Mouse (Mus musculus): ENCODE data around the gene Naa38.
A peak's percentile ranks its signal among the peaks of the same experiment; 100 is the strongest.

The Naa38 gene

DNA sequence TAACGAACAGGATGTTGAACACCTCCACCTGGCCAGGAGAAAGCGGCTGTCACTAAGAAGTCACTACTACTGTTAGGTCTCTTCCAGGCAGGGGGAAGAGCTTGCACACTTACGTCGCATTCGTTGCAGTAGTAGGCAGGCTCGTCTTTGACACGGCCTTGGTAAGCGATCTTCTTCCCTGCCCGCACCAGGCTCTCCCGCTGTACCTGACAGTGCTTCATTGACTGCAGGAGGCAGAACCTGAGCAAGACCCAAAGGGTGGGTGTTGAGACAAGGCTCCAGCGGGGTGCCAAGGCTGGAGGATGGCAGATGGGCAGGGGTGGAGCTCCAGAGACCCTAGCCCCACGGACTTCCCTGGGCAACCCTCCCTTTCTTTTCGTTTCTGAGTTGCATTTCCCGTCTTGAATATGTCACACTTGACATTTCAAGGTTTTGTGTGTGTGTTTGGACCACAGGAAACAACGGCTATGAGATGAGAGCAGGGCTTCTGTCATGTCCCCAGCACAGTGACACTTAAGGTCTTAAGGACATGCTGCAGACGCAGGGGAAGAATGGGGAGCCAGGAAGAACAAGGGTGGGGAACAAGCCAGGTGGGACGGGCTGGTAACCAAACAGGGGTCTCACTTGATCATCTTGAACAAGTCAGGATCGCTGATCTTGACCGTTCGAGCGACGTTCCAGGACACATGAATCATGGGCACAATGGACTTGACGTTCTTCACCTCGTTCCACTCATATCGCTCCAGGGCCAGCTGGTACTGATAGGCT lies 5.0 kb downstream of the Naa38 start:
- DNase-seq (ENCODE audit: low read depth, low spot score): no peak

DNA sequence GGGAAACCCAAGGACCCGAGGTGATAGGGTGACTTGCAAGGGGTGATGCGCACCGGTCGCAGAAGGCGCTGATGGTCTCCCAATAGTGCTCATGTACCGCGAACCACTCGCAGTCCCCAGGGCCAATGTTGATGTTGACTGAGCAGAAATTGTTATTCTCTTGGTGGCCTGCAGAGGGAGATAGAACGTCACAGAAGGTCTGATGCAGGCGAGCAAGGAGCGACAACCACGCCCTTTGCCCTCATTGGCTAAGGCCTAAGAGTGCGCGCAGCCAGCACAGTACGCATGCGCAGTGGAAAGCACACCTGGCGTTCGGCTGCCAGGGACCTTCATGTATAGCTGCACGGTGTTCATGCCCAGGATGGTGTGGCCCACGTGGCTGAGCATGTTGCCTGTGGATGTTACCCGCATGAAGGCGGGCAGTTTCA lies 5.9 kb downstream of the Naa38 start:
- peak; percentile 98 for DNase-seq (ENCODE audit: low read depth, low spot score)

DNA sequence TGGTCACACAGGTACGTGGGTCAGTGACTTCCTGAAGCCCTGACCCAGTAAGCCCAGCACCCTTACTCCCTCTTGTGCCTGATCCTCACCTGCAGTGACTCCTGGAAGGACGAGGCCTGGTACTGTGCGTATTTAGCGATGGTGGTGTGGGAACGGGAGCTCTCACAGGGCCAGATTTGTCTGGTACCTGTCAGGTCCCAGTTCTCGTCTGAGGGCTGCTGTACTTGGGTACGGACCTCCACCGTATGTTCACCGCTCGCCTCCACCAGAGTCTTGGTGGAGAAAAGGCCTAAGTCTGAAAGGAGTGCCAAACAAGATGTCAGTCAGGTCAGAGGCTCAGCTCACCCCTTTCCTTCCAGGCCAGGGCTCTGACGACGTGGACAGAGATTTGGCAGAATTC lies 6.7 kb downstream of the Naa38 start:
- no peak for DNase-seq (ENCODE audit: low read depth, low spot score)

DNA sequence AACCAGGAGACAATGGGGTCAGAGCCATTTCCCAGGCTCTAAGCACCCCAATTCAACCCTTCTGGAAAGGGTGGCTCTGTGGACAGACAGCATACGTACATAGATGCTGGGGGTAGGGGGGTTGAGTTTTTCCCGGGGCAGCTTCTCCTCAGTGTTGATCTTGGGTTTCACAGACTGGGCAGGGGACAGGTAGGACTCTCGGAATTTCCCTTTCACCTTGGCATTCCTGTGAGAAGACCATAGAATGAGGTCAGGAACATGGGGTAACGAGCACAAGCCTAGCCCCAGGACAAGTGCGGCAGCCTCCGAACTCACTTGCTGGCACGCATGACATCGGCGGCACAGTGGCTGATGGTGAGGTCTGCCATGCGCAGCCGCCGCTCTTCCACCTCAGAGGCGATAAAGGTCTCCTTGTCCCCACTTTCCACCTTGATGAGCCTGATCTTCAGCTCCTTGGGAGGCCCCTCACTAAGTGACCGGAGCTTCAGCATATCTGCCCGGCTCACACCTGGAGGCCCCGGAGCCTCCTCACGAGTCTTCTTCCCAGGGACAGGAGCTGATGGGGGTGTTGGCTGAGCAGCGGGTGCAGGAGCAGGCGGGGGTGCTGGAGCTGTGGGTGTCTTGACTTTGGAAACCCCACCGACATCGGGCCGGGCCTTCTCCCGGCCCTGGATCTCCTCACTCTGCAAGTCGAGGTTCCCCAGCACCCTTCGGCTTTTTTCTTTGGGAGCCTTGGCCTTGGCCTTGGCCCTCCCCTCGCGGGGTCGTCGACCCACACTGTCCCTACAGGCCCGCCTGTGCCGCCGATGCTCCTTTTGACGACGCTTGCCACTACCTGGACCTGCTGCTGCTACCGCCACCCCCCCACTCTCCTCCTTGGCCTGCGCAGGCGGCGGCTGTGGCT lies 8.7 kb downstream of the Naa38 start:
- no peak for DNase-seq (ENCODE audit: low read depth, low spot score)

DNA sequence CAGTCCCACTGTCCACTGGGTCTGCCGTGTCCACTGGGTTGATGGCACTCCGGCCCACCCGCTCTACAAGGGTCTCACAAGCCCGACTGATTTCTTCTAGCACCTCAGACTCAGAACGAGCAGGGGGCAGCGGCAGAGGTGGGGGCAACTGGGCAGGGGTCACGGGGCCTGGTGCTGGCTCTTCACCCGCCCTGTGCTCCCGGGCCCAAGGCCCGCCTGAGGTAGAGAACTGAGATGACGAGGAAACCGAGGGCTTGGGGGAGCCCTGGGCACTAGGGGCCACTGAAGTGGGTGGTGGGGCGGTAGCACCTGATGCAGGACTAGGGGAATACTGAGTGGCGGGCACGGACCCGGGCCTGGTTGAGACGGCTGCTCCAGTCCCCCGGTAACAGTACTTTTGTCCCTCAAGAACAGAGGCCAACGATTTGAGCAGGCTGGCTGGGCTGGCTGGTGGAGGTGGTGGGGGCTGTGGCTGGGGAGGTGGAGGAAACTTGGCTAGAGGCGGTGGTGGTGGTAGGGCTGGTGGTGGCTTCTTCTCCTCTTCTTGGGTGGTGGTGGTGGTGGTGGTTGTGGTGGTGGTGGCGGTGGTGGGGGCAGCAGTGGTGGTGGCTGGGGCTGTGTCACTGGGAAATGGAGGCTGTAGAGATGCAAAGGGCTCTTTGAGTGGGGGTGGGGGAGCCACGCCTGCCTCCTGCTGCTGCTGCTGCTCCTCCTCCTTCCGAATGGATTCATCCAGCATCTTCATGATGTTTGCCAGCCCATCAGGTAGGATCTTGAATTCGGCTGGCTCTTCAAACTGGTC lies 9.5 kb downstream of the Naa38 start:
- no peak for DNase-seq (ENCODE audit: low read depth, low spot score)

DNA sequence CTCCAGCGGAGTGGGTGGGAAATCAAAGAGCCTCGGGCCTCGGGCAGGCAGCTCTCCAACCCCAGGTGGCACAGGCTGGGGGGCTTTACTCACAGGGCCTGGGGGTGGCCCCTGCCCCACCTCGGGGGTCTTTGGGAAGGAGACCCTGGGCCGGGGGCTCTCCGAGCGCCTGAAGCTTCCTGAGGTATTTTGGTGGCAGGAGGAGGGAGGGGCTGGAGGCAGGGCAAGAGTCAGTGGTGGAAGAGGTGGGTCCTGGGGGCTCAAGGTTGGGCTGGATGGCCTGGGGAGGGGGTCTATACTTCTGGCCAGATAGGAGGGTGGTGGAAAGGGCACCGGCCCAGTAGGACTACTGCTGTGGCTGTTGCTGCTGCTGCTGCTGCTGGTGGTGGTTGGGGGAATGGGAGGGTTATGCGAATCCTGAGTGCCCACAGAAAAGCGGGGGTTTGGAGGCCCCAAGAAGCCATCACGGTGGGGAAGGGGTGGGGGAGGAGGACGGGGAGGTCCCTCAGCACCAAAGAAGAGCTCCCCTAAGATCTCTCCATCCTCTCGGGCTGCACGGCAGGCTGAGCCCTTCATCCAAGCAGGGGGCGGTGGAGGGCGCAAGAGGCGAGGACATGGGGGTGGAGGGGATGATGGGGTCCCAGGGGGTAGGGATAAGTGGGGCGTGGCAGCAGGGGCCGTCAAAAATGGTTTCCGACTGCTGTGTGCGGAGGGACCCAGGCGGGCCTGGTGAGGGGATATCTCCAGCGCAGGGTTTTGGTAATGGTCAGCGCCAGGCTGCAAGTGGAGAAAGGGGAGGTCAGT lies 10.3 kb downstream of the Naa38 start:
- no peak for DNase-seq (ENCODE audit: low read depth, low spot score)

DNA sequence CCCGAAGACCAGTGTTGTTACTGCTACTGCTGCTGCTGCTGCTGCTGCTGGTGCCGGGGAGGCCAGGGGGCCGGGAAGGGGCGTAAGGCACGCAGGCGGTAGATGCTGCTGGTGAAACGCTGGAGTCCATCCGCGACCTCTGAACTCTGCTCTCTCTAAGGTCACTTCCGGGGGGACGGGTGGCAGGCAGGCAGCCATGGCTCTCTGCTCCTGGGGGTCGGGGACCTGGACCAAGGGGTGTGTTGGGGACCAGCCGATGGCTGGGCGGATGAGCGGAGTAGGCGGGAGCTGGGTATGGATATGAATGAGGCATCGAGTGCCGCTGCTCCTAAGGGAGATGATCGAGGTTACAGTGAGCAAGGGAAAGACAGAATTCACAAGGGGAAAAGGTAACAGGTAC lies 11.0 kb downstream of the Naa38 start:
- DNase-seq (ENCODE audit: low read depth, low spot score): no peak

DNA sequence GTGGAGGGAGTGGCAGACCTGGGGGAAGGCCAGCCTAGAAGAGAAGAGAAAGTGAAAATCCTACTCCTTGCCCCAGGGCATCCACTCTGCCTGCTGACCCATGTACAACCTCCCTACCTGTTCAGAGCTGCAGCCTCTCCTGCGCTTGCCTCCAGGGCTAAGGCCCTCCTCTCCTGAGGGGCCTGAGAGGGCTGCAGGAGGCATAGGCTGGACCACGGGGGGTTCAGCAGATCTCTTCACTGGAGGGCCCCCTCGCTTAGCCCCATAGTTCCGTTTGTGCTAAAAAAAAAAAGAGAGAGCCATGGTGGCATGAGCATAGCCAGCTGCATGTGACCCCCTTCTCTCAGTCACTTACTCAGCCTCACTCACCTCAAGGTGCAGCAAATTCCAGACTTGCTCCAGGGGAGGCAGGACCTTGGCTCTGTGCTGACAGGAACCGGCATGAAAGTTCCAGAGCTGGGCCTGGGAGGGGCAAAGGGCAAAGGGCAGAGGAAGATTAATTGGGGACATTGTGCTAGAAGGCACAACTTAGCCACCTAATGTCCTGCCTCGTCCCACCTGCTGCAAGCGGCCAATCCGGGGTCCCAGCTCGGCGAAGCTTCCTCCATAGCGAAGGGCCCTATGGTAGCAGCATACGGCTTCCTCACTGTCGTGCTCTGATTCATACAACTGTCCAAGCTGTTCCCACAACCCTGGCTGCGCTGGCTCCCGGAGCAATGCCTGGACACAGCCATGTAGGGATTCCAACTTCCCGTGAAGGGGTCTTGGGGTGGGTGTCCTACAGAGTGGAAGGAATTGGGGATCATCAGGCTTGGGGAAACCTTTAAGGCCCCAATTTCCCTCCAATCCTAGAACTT lies 11.8 kb downstream of the Naa38 start:
- DNase-seq (ENCODE audit: low read depth, low spot score): no peak

DNA sequence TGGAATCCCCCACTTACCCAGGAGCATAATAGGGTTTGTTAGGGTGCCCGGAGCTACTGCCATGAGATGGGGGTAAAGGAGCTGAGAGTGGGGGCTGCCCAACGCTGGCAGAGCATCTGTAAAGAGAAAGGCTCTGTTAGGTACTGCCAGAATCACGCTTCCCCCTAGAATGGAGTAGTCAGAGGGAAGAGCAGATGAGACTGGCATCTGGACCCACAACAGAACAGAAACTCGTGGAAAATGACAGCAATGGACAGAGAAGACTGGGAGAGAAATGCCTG lies 12.4 kb downstream of the Naa38 start:
- DNase-seq (ENCODE audit: low read depth, low spot score): no peak

DNA sequence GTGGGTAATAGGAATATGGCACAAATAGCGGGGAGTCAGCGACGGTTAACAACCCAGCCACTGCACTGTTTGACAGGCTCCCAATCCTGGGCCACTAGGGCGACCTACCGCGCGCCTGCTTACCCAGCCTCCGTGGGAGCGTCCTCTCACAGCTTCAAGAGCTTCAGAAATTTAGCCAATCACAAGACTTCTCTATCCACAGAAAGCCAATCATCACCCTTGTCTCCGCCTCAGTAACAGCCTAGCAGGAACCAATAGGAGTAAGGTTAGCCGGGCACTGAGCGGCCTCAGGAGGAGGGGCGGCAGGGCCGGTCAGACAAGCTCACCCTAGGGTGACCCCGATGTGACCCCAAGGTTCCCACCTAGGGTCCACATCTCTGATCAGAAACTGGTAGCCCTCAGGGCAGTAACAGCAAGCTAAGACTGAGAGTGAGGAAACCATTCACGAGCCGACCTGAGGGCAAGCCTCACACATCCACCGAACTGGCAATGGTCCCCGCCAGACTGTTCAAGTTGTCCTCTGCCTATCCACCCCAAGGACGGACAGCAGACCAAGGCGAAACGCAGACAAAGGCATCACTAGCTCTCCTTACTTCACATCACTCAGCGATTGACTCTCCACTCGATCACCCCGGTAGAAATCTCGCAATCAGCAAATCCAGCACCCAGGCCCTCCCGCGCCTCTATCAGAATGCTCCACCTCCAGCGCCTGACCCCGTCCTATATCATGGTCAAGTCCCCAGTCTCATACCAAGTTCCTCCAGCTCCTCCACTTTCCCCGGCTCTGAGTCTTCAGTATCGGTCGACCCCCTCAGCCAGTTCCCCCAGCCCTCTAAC lies 13.5 kb downstream of the Naa38 start:
- DNase-seq (ENCODE audit: low read depth, low spot score): no peak

DNA sequence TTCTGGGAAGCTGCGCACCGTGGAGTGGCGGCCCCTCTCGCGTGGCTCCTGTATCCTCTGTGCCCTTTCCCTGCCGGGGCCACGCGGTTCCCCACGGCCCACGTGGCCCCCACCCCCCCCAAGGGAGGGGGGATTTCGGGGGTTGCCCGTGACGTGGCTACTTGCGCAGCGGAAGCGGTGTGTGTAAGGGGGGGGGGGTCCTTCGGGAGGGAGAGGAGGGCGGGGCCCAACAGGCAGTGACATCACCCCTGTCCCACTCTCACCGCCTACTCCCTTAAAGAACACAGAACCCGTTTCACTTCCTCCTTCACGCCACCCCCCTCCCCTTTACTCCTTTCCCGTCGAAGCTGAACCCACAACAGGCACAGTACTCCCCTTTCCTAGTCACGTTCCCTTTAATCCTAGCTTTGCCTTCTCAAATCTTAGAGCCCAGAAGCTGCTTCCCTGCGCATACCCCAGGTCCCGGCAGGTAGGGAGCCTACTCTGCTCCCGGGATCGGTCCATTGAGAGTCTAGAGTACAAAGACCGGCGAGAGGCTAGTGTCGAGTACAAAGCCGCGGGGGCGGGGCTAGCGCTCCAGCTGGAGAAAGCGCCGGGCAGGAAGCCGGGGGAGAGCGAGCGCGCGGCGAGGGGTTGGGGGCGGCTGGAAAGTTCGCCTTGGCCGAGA lies 14.2 kb downstream of the Naa38 start:
- DNase-seq (ENCODE audit: low read depth, low spot score): no peak

DNA sequence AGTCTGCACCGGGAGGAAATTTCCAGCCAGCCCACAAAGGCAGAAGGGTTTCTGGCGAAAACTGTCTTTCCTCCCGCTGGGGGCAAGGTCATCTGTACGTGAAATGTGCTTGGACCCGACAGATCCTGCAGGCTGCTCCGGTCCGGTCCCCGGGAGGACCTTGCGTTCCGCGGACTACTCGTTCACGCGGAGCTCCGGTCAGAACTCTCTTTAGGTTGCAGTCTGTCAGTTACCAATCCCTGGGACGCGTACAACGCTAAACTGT lies 14.7 kb downstream of the Naa38 start:
- DNase-seq (ENCODE audit: low read depth, low spot score): no peak

DNA sequence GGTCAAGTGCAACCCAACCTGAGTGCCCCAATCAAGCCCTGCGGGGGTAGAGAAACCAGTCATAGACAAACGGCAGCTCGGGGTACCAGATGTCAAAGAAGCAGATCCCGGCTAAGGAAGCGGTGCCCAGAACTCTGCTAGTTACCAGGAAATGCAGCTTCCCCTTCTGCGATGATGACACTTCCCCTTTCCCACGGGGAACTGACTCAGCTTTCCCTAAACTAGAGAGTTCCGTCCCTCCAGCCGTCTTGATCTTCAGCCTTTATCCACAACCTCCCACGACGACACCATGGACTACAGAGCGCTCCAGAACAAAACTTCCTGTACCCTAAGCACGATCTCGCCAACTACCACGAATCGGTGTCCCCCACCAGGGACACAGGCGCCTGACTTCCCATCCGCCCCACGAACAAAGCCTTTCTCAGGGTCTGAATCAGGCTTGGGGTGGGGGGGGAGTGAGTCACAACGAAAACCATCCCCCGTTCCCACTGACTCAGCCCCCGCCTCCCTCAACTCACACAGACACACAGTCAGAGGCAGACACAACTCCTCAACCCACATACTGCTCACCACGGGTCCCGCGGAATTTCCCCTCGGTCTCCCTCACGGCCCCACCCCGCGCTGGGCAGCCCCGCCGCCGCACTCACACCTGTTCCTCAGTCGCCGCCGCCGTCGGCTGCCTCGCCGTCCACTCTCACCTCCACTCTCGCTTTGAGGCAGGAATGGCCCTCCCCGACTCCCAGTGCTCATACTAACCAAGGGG lies 15.2 kb downstream of the Naa38 start:
- no peak for DNase-seq (ENCODE audit: low read depth, low spot score)

DNA sequence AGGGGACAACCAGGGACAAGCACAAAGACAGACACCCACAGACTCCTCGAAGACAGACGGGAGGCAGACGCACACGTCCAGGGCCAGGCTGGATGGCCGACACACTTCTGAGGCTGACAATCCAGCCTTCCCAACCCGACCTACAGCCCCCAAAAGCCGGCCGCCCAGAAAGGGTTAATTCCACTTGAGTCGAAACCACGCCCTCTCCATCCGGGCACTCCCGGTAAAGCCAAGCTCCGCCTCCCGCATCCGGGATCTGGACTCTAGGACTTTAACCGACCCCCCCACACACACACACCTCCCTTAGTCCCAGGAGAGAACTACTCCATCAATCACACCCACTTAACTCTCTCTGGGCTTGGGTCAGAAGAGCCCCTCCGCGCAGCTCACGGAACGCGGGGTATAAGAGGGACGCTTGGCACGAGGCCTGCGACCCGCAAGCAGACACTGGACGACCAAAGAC lies 15.8 kb downstream of the Naa38 start:
- DNase-seq (ENCODE audit: low read depth, low spot score): peak; percentile 92

DNA sequence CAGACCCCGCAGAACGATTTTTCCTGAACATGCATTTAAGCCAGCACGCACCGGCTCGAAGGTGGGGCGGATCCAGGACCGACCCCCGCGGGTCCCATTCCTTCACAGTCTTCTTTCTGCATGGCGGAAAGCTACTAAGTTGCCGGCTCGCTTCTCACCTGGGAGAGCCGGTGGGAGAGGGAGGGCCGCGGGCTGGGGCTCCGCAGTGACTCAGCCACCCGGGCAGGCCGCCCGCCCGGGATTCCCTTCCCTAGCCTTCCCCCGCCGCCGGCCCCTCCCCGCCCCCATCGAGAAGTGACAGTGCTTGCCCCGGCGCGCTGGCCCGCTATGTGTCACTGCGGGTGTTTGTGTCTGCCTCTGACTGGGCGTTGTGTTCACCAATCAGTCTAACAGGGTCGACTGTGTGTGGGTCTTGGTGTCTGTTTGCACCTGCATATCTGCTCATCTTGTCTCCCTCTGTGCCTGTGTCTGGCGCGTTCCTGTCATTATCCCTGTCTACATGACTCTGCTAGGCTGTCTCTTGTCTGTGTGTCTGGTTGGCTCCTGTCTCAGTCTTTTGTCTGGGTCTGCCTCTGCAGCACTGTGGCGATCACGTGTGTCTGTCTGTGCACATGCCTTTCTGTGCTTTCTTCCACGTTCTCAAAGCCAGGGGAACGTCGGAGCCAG lies 16.4 kb downstream of the Naa38 start:
- DNase-seq (ENCODE audit: low read depth, low spot score): no peak

DNA sequence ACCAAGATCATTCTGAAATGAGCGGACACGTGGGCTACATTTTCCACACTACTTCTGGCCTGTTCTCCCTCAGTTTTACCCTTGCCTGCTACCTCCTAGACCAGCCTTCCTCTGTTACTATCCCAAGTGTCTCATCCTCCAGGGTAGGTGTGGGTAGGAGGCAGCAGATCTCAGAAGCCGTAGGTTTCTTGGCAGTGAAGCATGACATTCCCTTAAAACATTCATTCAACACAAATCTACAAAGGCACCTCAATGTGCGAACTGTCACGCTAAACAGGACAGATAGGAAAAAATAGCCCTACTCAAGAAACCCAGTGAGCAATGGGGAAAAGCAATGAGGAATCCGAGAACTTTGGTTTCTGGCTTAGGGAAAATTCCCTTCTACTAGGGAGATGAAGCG lies 17.3 kb downstream of the Naa38 start:
- DNase-seq (ENCODE audit: low read depth, low spot score): no peak

DNA sequence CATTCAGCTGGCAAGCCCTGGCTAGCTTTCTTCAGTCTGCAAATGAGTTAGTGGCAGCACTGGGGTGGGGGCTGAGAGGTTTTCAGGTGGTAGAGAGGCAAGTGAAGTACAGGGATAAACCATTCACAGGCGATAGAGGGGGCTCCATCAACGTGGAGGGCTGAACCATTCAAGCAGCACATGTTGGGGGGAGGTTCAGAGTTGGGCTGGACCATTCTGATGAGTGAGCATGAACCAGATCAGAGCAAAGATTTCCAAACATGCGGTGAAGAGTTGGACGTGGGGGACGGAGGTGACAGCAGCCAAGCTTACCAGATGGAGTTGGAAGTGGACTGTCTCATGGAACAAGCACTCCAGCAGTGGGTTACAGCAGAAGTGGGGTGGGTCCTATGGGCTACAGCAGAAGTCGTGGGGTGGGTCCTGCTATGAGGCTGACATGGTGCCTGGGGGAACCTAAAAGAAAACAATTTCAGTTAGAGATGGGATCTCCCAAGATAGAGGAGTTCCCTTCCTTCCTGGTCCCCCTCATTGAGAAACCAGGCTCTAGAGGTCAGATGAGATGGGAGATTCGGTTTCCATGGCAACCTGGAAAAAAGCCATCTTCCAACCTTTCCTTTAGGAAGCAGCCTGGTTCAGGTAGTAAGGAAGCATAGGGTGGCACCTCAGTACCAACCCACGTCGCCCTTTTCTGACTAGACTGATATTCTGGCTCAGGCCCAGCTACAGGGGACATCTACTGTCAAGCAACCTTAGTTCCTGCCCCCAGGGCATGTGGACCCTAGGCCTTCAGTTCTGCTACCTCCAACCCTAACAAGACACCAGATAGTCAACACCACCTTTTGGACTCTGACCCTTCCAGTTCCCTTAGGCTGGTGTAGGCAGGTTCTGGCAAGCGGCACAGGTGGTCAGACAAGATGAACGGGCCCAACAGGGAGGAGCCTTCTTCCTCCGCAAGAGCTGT lies 18.2 kb downstream of the Naa38 start, which contains the start of gene Kdm6b:
Gene Kdm6b, minus strand, starts transcription at position 455 of the 961 bp plus-strand sequence.
- DNase-seq (ENCODE audit: low read depth, low spot score): no peak
